Mouse (Mus musculus) lung, postnatal 14 days (tissue): ENCODE results near the gene Asb6.
A peak's percentile ranks its signal among the peaks of the same experiment; 100 is the strongest.

Experiments
- DNase-seq: peaks from one replicate; pipeline ENCODE4 v3.0.0; 2021

Gene Asb6

GRCm38 (mm10) chr2:30795271-30795888 is 34.8 kb downstream of the Asb6 start:
- DNase-seq = no peak

GRCm38 (mm10) chr2:30794179-30795108 is 35.7 kb downstream of the Asb6 start:
- DNase-seq = peak; percentile 98

- DNase-seq = no peak
Measured at GRCm38 (mm10) chr2:30792061-30792460, 38.1 kb downstream of the Asb6 start.

- no peak for DNase-seq
Measured at GRCm38 (mm10) chr2:30787466-30787865, 42.7 kb downstream of the Asb6 start.

GRCm38 (mm10) chr2:30784078-30784994 is 45.8 kb downstream of the Asb6 start:
- DNase-seq = peak; percentile 76

GRCm38 (mm10) chr2:30783346-30783745 is 46.8 kb downstream of the Asb6 start:
- DNase-seq = peak; percentile 75

- DNase-seq = no peak
Measured at GRCm38 (mm10) chr2:30782312-30783290, 47.5 kb downstream of the Asb6 start.

GRCm38 (mm10) chr2:30779241-30779640 is 50.9 kb downstream of the Asb6 start:
- no peak for DNase-seq

- DNase-seq = no peak
Measured at GRCm38 (mm10) chr2:30778235-30778634, 51.9 kb downstream of the Asb6 start.

- DNase-seq = no peak
Measured at GRCm38 (mm10) chr2:30777266-30777665, 52.9 kb downstream of the Asb6 start.

GRCm38 (mm10) chr2:30775955-30776354 is 54.2 kb downstream of the Asb6 start:
- no peak for DNase-seq

GRCm38 (mm10) chr2:30773313-30774005 is 56.7 kb downstream of the Asb6 start:
- no peak for DNase-seq
